Mouse (Mus musculus): Measurements from ENCODE around the gene Ptges3l. TPM values are rescaled to one million over a fixed set of nuclear protein-coding genes. Genes with fewer than 3 reads are reported as not detected.
"Not testable (repeated sequence)": the region's sequence is repeated elsewhere in the genome, so short reads cannot be mapped to it uniquely, and the experiment has no call there.

Gene Ptges3l
- total RNA-seq (2014; fragmentation: Nextera tagmentation) (0.49 and 2.7 TPM in 2 replicates), total RNA-seq (2017) (0.52 and 9.1 TPM in 2 replicates)

- peak; percentile 93 for ATAC-seq (replicated peaks; ENCODE audit: poor library complexity, severe bottlenecking)
These were observed at the start of gene Ptges3l, which contains the start of gene Rundc1 for GRCm38 (mm10) chr11:101424925-101425813. Ptges3l (minus strand) TSS chr11:101425333. Rundc1 (plus strand) TSS chr11:101425085.

- ATAC-seq (replicated peaks; ENCODE audit: poor library complexity, severe bottlenecking), result no peak
These were observed 49.2 kb upstream of the Ptges3l start for GRCm38 (mm10) chr11:101474298-101474697.

GRCm38 (mm10) chr11:101473686-101474085 lies 48.6 kb upstream of the Ptges3l start:
- ATAC-seq (replicated peaks; ENCODE audit: poor library complexity, severe bottlenecking), result 0 out of 2 replicates have a peak, but pooled peaks have one; percentile 27

- no peak for ATAC-seq (replicated peaks; ENCODE audit: poor library complexity, severe bottlenecking)
These were observed 47.2 kb upstream of the Ptges3l start for GRCm38 (mm10) chr11:101472336-101472735.

GRCm38 (mm10) chr11:101471926-101472325 lies 46.8 kb upstream of the Ptges3l start:
- no peak for ATAC-seq (replicated peaks; ENCODE audit: poor library complexity, severe bottlenecking)

- no peak for ATAC-seq (replicated peaks; ENCODE audit: poor library complexity, severe bottlenecking)
These were observed 45.1 kb upstream of the Ptges3l start for GRCm38 (mm10) chr11:101470206-101470605.

GRCm38 (mm10) chr11:101469155-101469554 lies 44.0 kb upstream of the Ptges3l start:
- ATAC-seq (replicated peaks; ENCODE audit: poor library complexity, severe bottlenecking), result no peak

- ATAC-seq (replicated peaks; ENCODE audit: poor library complexity, severe bottlenecking), result no peak
These were observed 43.6 kb upstream of the Ptges3l start for GRCm38 (mm10) chr11:101468731-101469130.

- no peak for ATAC-seq (replicated peaks; ENCODE audit: poor library complexity, severe bottlenecking)
These were observed 43.1 kb upstream of the Ptges3l start for GRCm38 (mm10) chr11:101468263-101468688.

- peak; percentile 44 for ATAC-seq (replicated peaks; ENCODE audit: poor library complexity, severe bottlenecking)
These were observed 42.5 kb upstream of the Ptges3l start for GRCm38 (mm10) chr11:101467477-101468262.

- ATAC-seq (replicated peaks; ENCODE audit: poor library complexity, severe bottlenecking), result not testable (repeated sequence)
These were observed 41.4 kb upstream of the Ptges3l start for GRCm38 (mm10) chr11:101466552-101466950.

- ATAC-seq (replicated peaks; ENCODE audit: poor library complexity, severe bottlenecking), result peak; percentile 37
These were observed 40.9 kb upstream of the Ptges3l start, which contains the start of gene Vat1 for GRCm38 (mm10) chr11:101465869-101466551. Vat1 (minus strand) TSS chr11:101466230.

- peak; percentile 26 for ATAC-seq (replicated peaks; ENCODE audit: poor library complexity, severe bottlenecking)
These were observed 40.2 kb upstream of the Ptges3l start for GRCm38 (mm10) chr11:101465101-101465868.

GRCm38 (mm10) chr11:101464211-101465100 lies 39.3 kb upstream of the Ptges3l start, which contains the start of gene Rnd2:
Rnd2 (plus strand) TSS chr11:101464999.
- ATAC-seq (replicated peaks; ENCODE audit: poor library complexity, severe bottlenecking), result peak; percentile 13

GRCm38 (mm10) chr11:101462583-101463440 lies 37.7 kb upstream of the Ptges3l start:
- ATAC-seq (replicated peaks; ENCODE audit: poor library complexity, severe bottlenecking), result peak; percentile 23

GRCm38 (mm10) chr11:101462141-101462540 lies 37.0 kb upstream of the Ptges3l start:
- ATAC-seq (replicated peaks; ENCODE audit: poor library complexity, severe bottlenecking), result no peak

GRCm38 (mm10) chr11:101460321-101460720 lies 35.2 kb upstream of the Ptges3l start:
- ATAC-seq (replicated peaks; ENCODE audit: poor library complexity, severe bottlenecking), result no peak
